ENCODE assay signal across 9 mouse cellular contexts in genomic region chr12:108605521-108606281, GRCm38 (mm10). TPM values are rescaled to one million over a fixed set of nuclear protein-coding genes. Genes with fewer than 3 reads are reported as not detected.
DNase-seq lines count a peak whose midpoint lies in the region; ATAC-seq and TF ChIP-seq lines count a peak whose summit lies in the region.
"Had no signal": no experiment of that assay in that cellular context is flagged by ENCODE, and none has a peak within 500 bp of the region (broad histone marks: within the 10 kb centered on the region; RNA-seq: fewer than 3 reads in every experiment).

No protein-coding gene starts in this region.

- no peak overlapping the region for H3K4me3 ChIP-seq in intestine, embryonic 14.5 days (ENCODE audit: low read depth, low read length)
- H3K4me3 ChIP-seq in intestine, embryonic 15.5 days (replicated peaks): no peak overlapping the region
- H3K4me3 ChIP-seq in forebrain, postnatal 0 days (ENCODE audit: low read depth, low read length): peak overlapping the region; percentile 42
- H3K4me3 ChIP-seq in liver, embryonic 12.5 days: no peak overlapping the region

- ATAC-seq in intestine, embryonic 14.5 days (replicated peaks; ENCODE audit: low FRiP score, low TSS enrichment, low read depth): 0 out of 2 replicates have a peak, but pooled peaks have one; percentile 36
- ATAC-seq in intestine, embryonic 15.5 days: no peak
- ATAC-seq in forebrain, postnatal 0 days: peak; percentile 89
- ATAC-seq in liver, embryonic 12.5 days: no peak
- ATAC-seq in erythroblast, adult 5-6 weeks (replicated peaks; ENCODE audit: low FRiP score, poor library complexity, severe bottlenecking): no peak

- H3K36me3 ChIP-seq in intestine, embryonic 14.5 days (ENCODE audit: control insufficient read depth, insufficient read depth, low read length): no peaks in the 10 kb centered on the region
- no peaks in the 10 kb centered on the region for H3K36me3 ChIP-seq in intestine, embryonic 15.5 days
- no peaks in the 10 kb centered on the region for H3K36me3 ChIP-seq in forebrain, postnatal 0 days (ENCODE audit: insufficient read depth)
- no peaks in the 10 kb centered on the region for H3K36me3 ChIP-seq in liver, embryonic 12.5 days

- peaks cover 23% of the 10 kb centered on the region for H3K4me1 ChIP-seq in intestine, embryonic 14.5 days (replicated peaks; ENCODE audit: control insufficient read depth, insufficient read depth, low read length)
- H3K4me1 ChIP-seq in intestine, embryonic 15.5 days (replicated peaks): peaks cover 20% of the 10 kb centered on the region; the same call in 1 of the 2 replicates
- peaks cover 33% of the 10 kb centered on the region for H3K4me1 ChIP-seq in forebrain, postnatal 0 days (ENCODE audit: insufficient read depth)
- peaks cover 23% of the 10 kb centered on the region for H3K4me1 ChIP-seq in liver, embryonic 12.5 days

- TF ChIP-seq CTCF in forebrain, postnatal 0 days (IDR thresholded peaks at IDR 0.05; ENCODE audit: low read depth): no peak

- H3K9ac ChIP-seq in intestine, embryonic 14.5 days (ENCODE audit: low read length): no peak overlapping the region
- H3K9ac ChIP-seq in intestine, embryonic 15.5 days: no peak overlapping the region
- H3K9ac ChIP-seq in forebrain, postnatal 0 days: peak overlapping the region; percentile 52
- no peak overlapping the region for H3K9ac ChIP-seq in liver, embryonic 12.5 days

- WGBS in intestine, embryonic 14.5 days: 48% methylated on average over 12 of the region's 12 CpGs
- 52% methylated on average over 12 of the region's 12 CpGs for WGBS in intestine, embryonic 15.5 days
- WGBS in forebrain, postnatal 0 days: 11% methylated on average over 12 of the region's 12 CpGs
- 67% methylated on average over 12 of the region's 12 CpGs for WGBS in liver, embryonic 12.5 days (ENCODE audit: insufficient replicate concordance)

- no peak for DNase-seq in intestine, embryonic 14.5 days (ENCODE audit: low spot score)
- DNase-seq in forebrain, postnatal 0 days: peak; percentile 76
- DNase-seq in left cerebral cortex, postnatal 36 days (ENCODE audit: low spot score in 2 of 2): peak; percentile 19 to 20
- DNase-seq in right cerebral cortex, postnatal 14 days: peak; percentile 9
- no peak for DNase-seq in adrenal gland, adult 18-20 months (ENCODE audit: low spot score in 2 of 2)

- H3K27me3 ChIP-seq in intestine, embryonic 14.5 days (replicated peaks; ENCODE audit: control insufficient read depth, insufficient read depth, low read length): no peaks in the 10 kb centered on the region
- no peaks in the 10 kb centered on the region for H3K27me3 ChIP-seq in intestine, embryonic 15.5 days (replicated peaks)
- H3K27me3 ChIP-seq in forebrain, postnatal 0 days (ENCODE audit: insufficient read depth, low read length): no peaks in the 10 kb centered on the region
- no peaks in the 10 kb centered on the region for H3K27me3 ChIP-seq in liver, embryonic 12.5 days (replicated peaks)

- no peak overlapping the region for H3K4me2 ChIP-seq in intestine, embryonic 14.5 days (ENCODE audit: low read length)
- H3K4me2 ChIP-seq in intestine, embryonic 15.5 days (replicated peaks): no peak overlapping the region
- peak overlapping the region; percentile 42 for H3K4me2 ChIP-seq in forebrain, postnatal 0 days (ENCODE audit: low read depth)
- H3K4me2 ChIP-seq in liver, embryonic 12.5 days: no peak overlapping the region

- intact Hi-C loops in left cerebral cortex, postnatal 36 days (cut with DNase I): loop anchor here (10.0 kb wide), 1 partner anchor 51 kb away; the partner anchor contains the start of gene Evl

- H3K27ac ChIP-seq in intestine, embryonic 14.5 days (ENCODE audit: low read depth): 0 out of 2 replicates have a peak overlapping the region, but pooled peaks have one; percentile 7
- H3K27ac ChIP-seq in intestine, embryonic 15.5 days: no peak overlapping the region
- H3K27ac ChIP-seq in forebrain, postnatal 0 days (ENCODE audit: low read depth, low read length): peak overlapping the region; percentile 85
- no peak overlapping the region for H3K27ac ChIP-seq in liver, embryonic 12.5 days
- H3K27ac ChIP-seq: macrophage had no signal

- H3K9me3 ChIP-seq in intestine, embryonic 14.5 days (ENCODE audit: control insufficient read depth, low read length): no peaks in the 10 kb centered on the region
- no peaks in the 10 kb centered on the region for H3K9me3 ChIP-seq in intestine, embryonic 15.5 days
- H3K9me3 ChIP-seq in forebrain, postnatal 0 days (ENCODE audit: low read length): no peaks in the 10 kb centered on the region
- no peaks in the 10 kb centered on the region for H3K9me3 ChIP-seq in liver, embryonic 12.5 days (replicated peaks)

RNA-seq across cellular contexts. Expression of gene Evl, which starts 51.2 kb away (rescaled TPM):
- 61.0 and 64.7 TPM in 2 replicates for polyA plus RNA-seq in intestine, embryonic 14.5 days (2014; fragmentation: Nextera tagmentation; extraction: Ambion mirVana)
- 43.8 and 45.7 TPM in 2 replicates for polyA plus RNA-seq in intestine, embryonic 15.5 days (2015; fragmentation: Nextera tagmentation; extraction: Ambion mirVana)
- 183 and 192 TPM in 2 replicates for total RNA-seq in forebrain, postnatal 0 days (2014; rRNA removed)
- 251 and 260 TPM in 2 replicates for polyA plus RNA-seq in forebrain, postnatal 0 days (2015; fragmentation: Nextera tagmentation; extraction: Ambion mirVana)
- 100 to 1,000 TPM; 261 to 264 TPM for total RNA-seq in left cerebral cortex, postnatal 36 days (2021)
- 12.9 and 14.7 TPM in 2 replicates for polyA plus RNA-seq in liver, embryonic 12.5 days (2016; fragmentation: Nextera tagmentation; extraction: Ambion mirVana)
- total RNA-seq in erythroblast, adult 5-6 weeks (2015; ENCODE audit: low replicate concordance): 17.1 and 34.7 TPM in 2 replicates
- 10.3 and 23.2 TPM in 2 replicates for total RNA-seq in erythroblast, adult 5-6 weeks (2017; ENCODE audit: low replicate concordance)
- 10 to 100 TPM; 37.3 to 43.4 TPM for total RNA-seq in adrenal gland, adult 18-20 months (2021)

Comparison
In these comparisons a context has a peak if more than half of its experiments do, and no peak if none do; other contexts are left out.
1. ATAC-seq: peak in intestine, embryonic 14.5 days (single experiment) and forebrain, postnatal 0 days (single experiment); none in intestine, embryonic 15.5 days (single experiment), liver, embryonic 12.5 days (single experiment) and erythroblast, adult 5-6 weeks (single experiment).
2. H3K27ac ChIP-seq: peak in intestine, embryonic 14.5 days (single experiment) and forebrain, postnatal 0 days (single experiment); none in intestine, embryonic 15.5 days (single experiment) and liver, embryonic 12.5 days (single experiment).
3. DNase-seq: peak in forebrain, postnatal 0 days (single experiment), left cerebral cortex, postnatal 36 days (2 of 2) and right cerebral cortex, postnatal 14 days (single experiment); none in intestine, embryonic 14.5 days (single experiment) and adrenal gland, adult 18-20 months (0 of 2).